Mouse (Mus musculus) ovary, postnatal 36 days (tissue): ENCODE results near the gene Inf2.

Experiments
- DNase-seq: peaks from one replicate; pipeline ENCODE4 v3.0.0; 2022; ENCODE audit warnings: low spot score, mixed read lengths

Inf2 gene

GRCm38 (mm10) chr12:112588426-112589256 lies at the start of gene Inf2:
Gene Inf2, plus strand, starts transcription at chr12:112588784.
- DNase-seq, result peak; percentile 84

- DNase-seq, result no peak
Measured at GRCm38 (mm10) chr12:112539466-112539965, 49.1 kb upstream of the Inf2 start.

- no peak for DNase-seq
Measured at GRCm38 (mm10) chr12:112540321-112540720, 48.3 kb upstream of the Inf2 start.

GRCm38 (mm10) chr12:112541483-112542091 lies 47.0 kb upstream of the Inf2 start:
- DNase-seq, result no peak

GRCm38 (mm10) chr12:112542257-112542919 lies 46.2 kb upstream of the Inf2 start:
- no peak for DNase-seq

GRCm38 (mm10) chr12:112542920-112543300 lies 45.7 kb upstream of the Inf2 start:
- DNase-seq, result peak; percentile 87

GRCm38 (mm10) chr12:112543941-112544340 lies 44.6 kb upstream of the Inf2 start:
- DNase-seq, result no peak

- DNase-seq, result no peak
Measured at GRCm38 (mm10) chr12:112544946-112545701, 43.5 kb upstream of the Inf2 start.

GRCm38 (mm10) chr12:112546110-112546509 lies 42.5 kb upstream of the Inf2 start:
- no peak for DNase-seq

GRCm38 (mm10) chr12:112549287-112549686 lies 39.3 kb upstream of the Inf2 start:
- DNase-seq, result no peak

- DNase-seq, result peak; percentile 84
Measured at GRCm38 (mm10) chr12:112551861-112552375, 36.7 kb upstream of the Inf2 start.

GRCm38 (mm10) chr12:112552520-112552919 lies 36.1 kb upstream of the Inf2 start:
- no peak for DNase-seq

- no peak for DNase-seq
Measured at GRCm38 (mm10) chr12:112554900-112555299, 33.7 kb upstream of the Inf2 start.

GRCm38 (mm10) chr12:112556531-112557060 lies 32.0 kb upstream of the Inf2 start:
- DNase-seq, result no peak

- no peak for DNase-seq
Measured at GRCm38 (mm10) chr12:112557219-112557618, 31.4 kb upstream of the Inf2 start.

GRCm38 (mm10) chr12:112559231-112559630 lies 29.4 kb upstream of the Inf2 start:
- no peak for DNase-seq

- DNase-seq, result no peak
Measured at GRCm38 (mm10) chr12:112559671-112560070, 28.9 kb upstream of the Inf2 start.

- DNase-seq, result no peak
Measured at GRCm38 (mm10) chr12:112560176-112560797, 28.3 kb upstream of the Inf2 start.

- DNase-seq, result no peak
Measured at GRCm38 (mm10) chr12:112561163-112561562, 27.4 kb upstream of the Inf2 start.

GRCm38 (mm10) chr12:112562462-112562861 lies 26.1 kb upstream of the Inf2 start:
- DNase-seq, result no peak

- DNase-seq, result no peak
Measured at GRCm38 (mm10) chr12:112563011-112563410, 25.6 kb upstream of the Inf2 start.
